Mouse (Mus musculus): Measurements from ENCODE around the gene Saxo2. TPM values are rescaled to one million over a fixed set of nuclear protein-coding genes. Genes with fewer than 3 reads are reported as not detected.

Gene Saxo2
- polyA plus RNA-seq (2012; rRNA removed): 5.2 and 5.7 TPM in 2 replicates

GRCm38 (mm10) chr7:82648353-82649080 is at the start of gene Saxo2, which contains the start of gene Efl1:
Gene Saxo2 (minus strand): TSS chr7:82648528.
Gene Efl1 (plus strand): TSS chr7:82648614.

Other genes with a start within 250 kb of the Saxo2 start
- gene Efl1, start 86 bp upstream of the Saxo2 start, polyA plus RNA-seq (2012; rRNA removed): 2.5 and 2.8 TPM in 2 replicates
- 51.4 and 63.7 TPM in 2 replicates for gene Mex3b, start 218.8 kb upstream of the Saxo2 start, polyA plus RNA-seq (2012; rRNA removed)